Mouse (Mus musculus): ENCODE measurements around the gene Pet117. TPM values are rescaled to one million over a fixed set of nuclear protein-coding genes. Genes with fewer than 3 reads are reported as not detected.

The Pet117 gene
- polyA plus RNA-seq, 1 experiment from 2014 or later = not detected

DNA sequence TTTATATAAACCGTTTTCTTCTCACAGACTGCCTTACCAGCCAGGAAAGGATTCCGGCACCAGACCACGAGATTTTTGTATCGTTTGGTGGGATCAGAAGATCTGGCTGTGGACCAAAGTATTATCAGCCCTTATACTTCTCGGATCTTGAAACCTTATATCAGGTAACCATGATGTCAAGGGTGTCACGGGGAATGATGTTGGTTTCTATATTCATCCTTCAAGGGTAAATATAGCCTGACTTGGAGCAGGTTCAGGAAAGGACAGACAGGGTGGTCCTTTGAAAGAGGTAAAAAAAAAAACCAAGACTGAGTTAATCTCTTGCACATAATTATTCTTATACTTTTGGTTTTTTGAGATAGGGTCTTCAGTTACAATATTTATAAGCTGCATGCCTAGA lies 31.9 kb downstream of the Pet117 start:
- H3K36me3 ChIP-seq = peaks cover 92% of the 10 kb centered on the region
- no peaks in the 10 kb centered on the region for H3K4me1 ChIP-seq
- no peak overlapping the region for H3K4me3 ChIP-seq
- H3K27me3 ChIP-seq (ENCODE audit: insufficient read depth, poor library complexity, severe bottlenecking) = no peaks in the 10 kb centered on the region
- WGBS = 89% methylated on average over 6 of the region's 6 CpGs
- no peaks in the 10 kb centered on the region for H3K9me3 ChIP-seq
- no peak for DNase-seq (ENCODE audit: low spot score)
- H3K27ac ChIP-seq = no peak overlapping the region

DNA sequence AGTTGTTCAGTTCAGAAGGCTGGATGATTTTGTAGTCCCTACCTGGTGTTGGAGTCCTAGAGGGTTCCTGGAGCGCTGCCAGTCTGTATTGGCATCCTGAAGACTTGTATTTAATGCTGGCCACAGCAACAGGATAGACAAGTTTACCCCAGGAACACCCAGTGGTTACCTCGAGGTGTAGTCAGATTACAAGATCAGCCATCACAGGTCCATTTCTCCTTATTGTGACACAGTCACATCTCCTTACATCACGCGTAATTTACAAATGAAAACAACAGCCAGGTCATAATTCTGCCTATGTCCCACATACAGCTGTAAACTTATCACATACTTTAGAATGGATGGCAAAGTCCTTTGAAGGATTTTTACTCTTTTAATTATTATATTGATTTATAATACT lies 40.2 kb downstream of the Pet117 start:
- Histone ChIP-seq H3K27ac (no peak overlapping the region), H3K36me3 (peaks cover 66% of the 10 kb centered on the region), H3K9me3 (no peaks in the 10 kb centered on the region), H3K4me3 (no peak overlapping the region), H3K27me3 (ENCODE audit: insufficient read depth, poor library complexity, severe bottlenecking) (no peaks in the 10 kb centered on the region), H3K4me1 (no peaks in the 10 kb centered on the region)
- no peak for DNase-seq (ENCODE audit: low spot score)
- 91% methylated on average over 4 of the region's 4 CpGs for WGBS

DNA sequence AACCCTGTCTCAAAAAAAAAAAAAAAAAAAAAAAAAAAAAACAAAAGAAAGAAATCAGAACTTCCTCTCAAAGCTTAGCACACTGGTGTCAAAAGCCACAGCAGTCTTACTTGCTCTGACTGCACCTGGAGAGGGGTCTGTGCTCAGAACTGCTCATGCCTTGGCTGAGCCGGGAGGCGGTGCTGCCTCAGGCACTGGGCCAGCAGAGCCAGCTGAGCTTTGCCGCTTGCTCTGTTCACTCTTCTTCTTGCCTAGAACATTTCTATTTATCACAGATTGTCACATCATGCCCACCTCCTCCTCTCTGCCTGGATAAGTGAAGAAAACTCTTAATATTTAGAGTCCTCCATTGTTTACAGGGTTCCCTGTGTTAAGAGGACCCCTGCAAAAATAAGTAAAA lies 41.8 kb downstream of the Pet117 start:
- no peak for DNase-seq (ENCODE audit: low spot score)
- no peaks in the 10 kb centered on the region for H3K4me1 ChIP-seq
- H3K36me3 ChIP-seq = peaks cover 54% of the 10 kb centered on the region
- 89% methylated on average over 3 of the region's 3 CpGs for WGBS
- H3K27me3 ChIP-seq (ENCODE audit: insufficient read depth, poor library complexity, severe bottlenecking) = no peaks in the 10 kb centered on the region
- no peak overlapping the region for H3K27ac ChIP-seq
- H3K4me3 ChIP-seq = no peak overlapping the region
- H3K9me3 ChIP-seq = no peaks in the 10 kb centered on the region

DNA sequence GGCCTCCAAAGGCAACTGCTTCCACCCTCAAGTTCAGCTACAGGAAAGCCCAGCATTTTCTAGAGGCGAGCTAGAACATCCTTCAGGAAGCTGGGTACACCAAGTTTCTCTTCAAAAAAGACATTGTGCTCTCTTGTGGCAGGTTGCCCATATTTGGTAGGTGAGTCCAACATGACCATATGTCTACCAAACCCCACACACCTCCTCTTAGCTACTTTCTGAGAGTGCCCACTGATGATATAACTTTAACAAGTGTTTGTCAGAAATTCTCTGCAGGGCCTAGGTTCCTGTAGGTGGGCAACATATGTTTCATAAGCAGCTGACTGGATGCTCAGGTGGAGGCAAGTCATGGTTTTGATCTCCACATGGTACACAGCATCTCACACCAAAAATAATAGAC lies 45.9 kb downstream of the Pet117 start:
- no peak for DNase-seq (ENCODE audit: low spot score)
- Histone ChIP-seq H3K27ac (no peak overlapping the region), H3K36me3 (peaks cover 18% of the 10 kb centered on the region; the same call in 1 of the 2 replicates), H3K9me3 (no peaks in the 10 kb centered on the region), H3K4me1 (peaks cover 7% of the 10 kb centered on the region), H3K27me3 (ENCODE audit: insufficient read depth, poor library complexity, severe bottlenecking) (no peaks in the 10 kb centered on the region), H3K4me3 (no peak overlapping the region)
- WGBS = 78% methylated on average over 1 of the region's 1 CpGs

DNA sequence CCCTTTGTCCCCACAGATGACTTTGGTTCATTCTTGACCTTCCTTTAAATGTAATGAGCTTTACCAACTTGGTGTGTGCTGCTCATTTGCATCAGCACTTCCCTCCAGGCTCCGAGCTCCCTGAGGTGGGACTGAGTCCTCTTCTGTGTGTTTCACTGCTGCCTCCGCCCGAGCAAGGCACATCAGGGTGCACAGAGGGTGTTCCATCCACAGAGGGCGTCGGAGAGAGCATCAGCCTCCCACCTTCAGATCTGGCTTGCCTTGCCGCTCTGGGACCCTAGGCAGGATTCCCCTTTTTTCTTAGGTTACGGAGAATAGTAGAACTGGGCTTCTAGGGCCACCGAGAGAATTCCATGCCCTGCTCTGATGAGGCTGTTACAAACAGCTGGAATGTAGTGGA lies 48.1 kb downstream of the Pet117 start:
- 0 out of 2 replicates have a peak, but pooled peaks cover 5% of the 10 kb centered on the region for H3K36me3 ChIP-seq
- no peaks in the 10 kb centered on the region for H3K9me3 ChIP-seq
- H3K4me1 ChIP-seq = peaks cover 7% of the 10 kb centered on the region
- DNase-seq (ENCODE audit: low spot score) = no peak
- WGBS = 41% methylated on average over 8 of the region's 8 CpGs
- no peak overlapping the region for H3K27ac ChIP-seq
- H3K4me3 ChIP-seq = no peak overlapping the region
- no peaks in the 10 kb centered on the region for H3K27me3 ChIP-seq (ENCODE audit: insufficient read depth, poor library complexity, severe bottlenecking)

DNA sequence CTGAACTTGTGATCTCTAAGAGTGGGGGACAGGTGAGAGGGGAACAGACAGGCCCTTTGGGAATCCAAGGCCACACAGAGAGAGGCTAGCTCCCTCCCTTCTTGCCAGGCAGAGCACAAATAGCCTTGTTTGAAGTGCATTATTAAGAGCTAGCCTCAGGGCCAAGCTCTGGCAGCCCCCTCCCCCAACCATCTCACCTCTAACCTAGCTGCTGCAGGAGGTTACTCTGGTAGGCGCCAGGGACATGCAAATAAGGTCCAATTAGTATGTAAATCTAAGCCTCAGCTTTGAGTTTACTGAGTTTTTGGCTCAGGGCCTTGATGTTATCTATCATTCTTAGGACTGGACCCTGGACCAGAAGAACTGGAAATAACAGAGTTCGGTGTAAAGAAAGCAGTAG lies 49.3 kb downstream of the Pet117 start:
- no peaks in the 10 kb centered on the region for H3K9me3 ChIP-seq
- no peak overlapping the region for H3K27ac ChIP-seq
- no peaks in the 10 kb centered on the region for H3K36me3 ChIP-seq
- WGBS = 23% methylated on average over 2 of the region's 2 CpGs
- H3K4me1 ChIP-seq = peaks cover 7% of the 10 kb centered on the region
- H3K4me3 ChIP-seq = no peak overlapping the region
- no peaks in the 10 kb centered on the region for H3K27me3 ChIP-seq (ENCODE audit: insufficient read depth, poor library complexity, severe bottlenecking)
- DNase-seq (ENCODE audit: low spot score) = no peak

DNA sequence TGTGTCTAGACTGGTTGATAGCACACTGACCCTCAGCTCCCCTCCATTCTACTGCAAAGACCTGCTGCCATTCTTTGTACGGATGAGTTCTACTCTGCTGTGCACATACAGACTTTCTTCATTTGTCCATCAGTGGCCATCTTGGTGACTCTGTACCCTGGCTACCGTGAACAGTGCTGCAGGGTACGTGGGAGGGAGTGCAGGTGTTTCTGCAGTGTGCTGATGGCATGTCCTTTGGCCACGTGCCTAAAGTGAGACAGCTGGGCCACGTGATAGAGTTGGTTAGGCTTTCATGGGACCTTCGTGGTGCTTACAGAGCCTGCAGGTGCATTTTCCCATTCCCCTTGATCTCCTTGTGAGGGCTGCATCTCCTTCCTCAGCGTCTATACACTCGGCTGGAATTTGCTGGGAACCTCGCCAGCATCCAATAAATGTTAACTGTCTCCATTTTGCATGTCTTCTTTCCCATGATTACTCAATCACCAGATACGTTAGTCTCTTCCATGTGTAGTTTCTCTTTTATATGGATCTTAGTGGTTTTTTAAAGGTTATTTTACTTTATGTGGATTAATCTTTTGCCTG lies 53.4 kb downstream of the Pet117 start:
- no peak for DNase-seq (ENCODE audit: low spot score)
- Histone ChIP-seq H3K27ac (no peak overlapping the region), H3K4me3 (no peak overlapping the region), H3K27me3 (ENCODE audit: insufficient read depth, poor library complexity, severe bottlenecking) (no peaks in the 10 kb centered on the region), H3K4me1 (peaks cover 7% of the 10 kb centered on the region), H3K9me3 (no peaks in the 10 kb centered on the region), H3K36me3 (no peaks in the 10 kb centered on the region)
- 85% methylated on average over 10 of the region's 10 CpGs for WGBS

Other genes with a start within 250 kb of the Pet117 start
- gene Mgme1, start 98.3 kb upstream of the Pet117 start, polyA plus RNA-seq (2016; fragmentation: Nextera tagmentation; extraction: Ambion mirVana) = 24.7 TPM in 2 replicates
- 119 and 128 TPM in 2 replicates for gene Snx5, start 98.1 kb upstream of the Pet117 start, polyA plus RNA-seq (2016; fragmentation: Nextera tagmentation; extraction: Ambion mirVana)
- gene Ovol2, start 36.9 kb upstream of the Pet117 start, polyA plus RNA-seq (2016; fragmentation: Nextera tagmentation; extraction: Ambion mirVana) = 0.60 TPM in 1 of 2 replicates, not detected in the other
- gene Kat14, start within 50 bp of the Pet117 start, polyA plus RNA-seq (2016; fragmentation: Nextera tagmentation; extraction: Ambion mirVana) = 35.3 and 40.7 TPM in 2 replicates
- 0.45 and 0.62 TPM in 2 replicates for gene Dzank1, start 158.4 kb downstream of the Pet117 start, polyA plus RNA-seq (2016; fragmentation: Nextera tagmentation; extraction: Ambion mirVana)
- gene Polr3f, start 158.7 kb downstream of the Pet117 start, polyA plus RNA-seq (2016; fragmentation: Nextera tagmentation; extraction: Ambion mirVana) = 23.6 and 24.2 TPM in 2 replicates
- gene Rbbp9, start 181.9 kb downstream of the Pet117 start, polyA plus RNA-seq (2016; fragmentation: Nextera tagmentation; extraction: Ambion mirVana) = 37.3 and 53.8 TPM in 2 replicates
- gene Sec23b, start 187.2 kb downstream of the Pet117 start, polyA plus RNA-seq (2016; fragmentation: Nextera tagmentation; extraction: Ambion mirVana) = 68.4 and 77.7 TPM in 2 replicates
- 36.1 and 43.0 TPM in 2 replicates for gene Smim26, start 225.1 kb downstream of the Pet117 start, polyA plus RNA-seq (2016; fragmentation: Nextera tagmentation; extraction: Ambion mirVana)
- gene Dtd1, start 230.9 kb downstream of the Pet117 start, polyA plus RNA-seq (2016; fragmentation: Nextera tagmentation; extraction: Ambion mirVana) = 32.2 and 37.1 TPM in 2 replicates